Mouse (Mus musculus) MEL (cell line): ENCODE data around the gene Pkd2l1. TPM values are rescaled to one million over a fixed set of nuclear protein-coding genes. Genes with fewer than 3 reads are reported as not detected.

Experiments used
- DNase-seq: peaks from one replicate; pipeline ENCODE4 v3.0.0; 2011; ENCODE audit warnings: low read depth, low spot score
- H3K27ac ChIP-seq: 2 replicates; pipeline ENCODE4 v1.5.1; 2012; ENCODE audit warnings: low read depth, mild to moderate bottlenecking, control low read depth, low read length, moderate library complexity; ENCODE audit not compliant: control insufficient read depth
- H3K27me3 ChIP-seq, 2 experiments: fragments of 150-350 bp in 1 of 2; sonication (generic) in 1 of 2; 2 replicates each; pipeline ENCODE4 v1.6.1; 2012; ENCODE audit warnings: low read length in 2 of 2, mild to moderate bottlenecking in 2 of 2, improper control_type of control experiment in 1 of 2, moderate library complexity in 1 of 2; ENCODE audit not compliant: insufficient read depth in 2 of 2, control insufficient read depth in 1 of 2
- H3K36me3 ChIP-seq, 2 experiments: 2 replicates each; pipeline ENCODE4 v1.6.1; 2012 to 2014; ENCODE audit warnings: low read length in 2 of 2, improper control_type of control experiment in 1 of 2, inconsistent platforms in 1 of 2, mild to moderate bottlenecking in 1 of 2; ENCODE audit not compliant: insufficient read depth in 2 of 2, control insufficient read depth in 1 of 2
- H3K4me1 ChIP-seq, 2 experiments: fragments of 150-350 bp in 1 of 2; sonication (generic) in 1 of 2; 2 replicates each; pipeline ENCODE4 v1.6.1; 2012; ENCODE audit warnings: low read length in 2 of 2, improper control_type of control experiment in 1 of 2, mild to moderate bottlenecking in 1 of 2; ENCODE audit not compliant: insufficient read depth in 2 of 2, control insufficient read depth in 1 of 2
- H3K4me3 ChIP-seq, 2 experiments: fragments of 150-350 bp in 1 of 2; sonication (generic) in 1 of 2; 2 replicates each; pipeline ENCODE4 v1.5.1; 2012; ENCODE audit warnings: low read depth in 2 of 2, low read length in 2 of 2, mild to moderate bottlenecking in 2 of 2, moderate library complexity in 2 of 2, control low read depth in 1 of 2, improper control_type of control experiment in 1 of 2; ENCODE audit not compliant: control insufficient read depth in 1 of 2, insufficient read depth in 1 of 2
- H3K79me2 ChIP-seq: 2 replicates; pipeline ENCODE4 v1.6.1; 2012; ENCODE audit warnings: mild to moderate bottlenecking, low read length, moderate library complexity; ENCODE audit not compliant: control insufficient read depth, poor library complexity, insufficient read depth
- H3K9ac ChIP-seq: 2 replicates; pipeline ENCODE4 v1.6.1; 2012; ENCODE audit warnings: low read depth, mild to moderate bottlenecking, control low read depth, low read length, moderate library complexity; ENCODE audit not compliant: control insufficient read depth, poor library complexity, severe bottlenecking
- H3K9me3 ChIP-seq: fragments of 150-350 bp; sonication (generic); replicated peaks from 2 replicates; pipeline ENCODE4 v1.6.1; 2012; ENCODE audit warnings: mild to moderate bottlenecking, low read length, improper control_type of control experiment, moderate library complexity; ENCODE audit not compliant: insufficient read depth
- BHLHE40 ChIP-seq: IDR thresholded peaks from 2 replicates; pipeline ENCODE4 v1.6.1; 2012; ENCODE audit warnings: low read depth, mild to moderate bottlenecking, inconsistent platforms, low read length, improper control_type of control experiment, borderline replicate concordance
- CHD1 ChIP-seq: IDR thresholded peaks from 2 replicates; pipeline ENCODE4 v1.6.1; 2012; ENCODE audit warnings: low read depth, mild to moderate bottlenecking, inconsistent platforms, low read length, improper control_type of control experiment
- CHD2 ChIP-seq: IDR thresholded peaks from 2 replicates; pipeline ENCODE4 v1.6.1; 2011; ENCODE audit warnings: low read length, improper control_type of control experiment
- CTCF ChIP-seq, 3 experiments: IDR thresholded peaks in 2 of 3; conservative IDR thresholded peaks in 1 of 3; 2 replicates each; pipeline ENCODE4 v1.5.1; 2011 to 2012; ENCODE audit warnings: low read length in 3 of 3, low read depth in 2 of 3, mild to moderate bottlenecking in 2 of 3, improper control_type of control experiment in 1 of 3, inconsistent platforms in 1 of 3, mixed read lengths in 1 of 3, moderate library complexity in 1 of 3; ENCODE audit not compliant: control insufficient read depth in 1 of 3, insufficient read depth in 1 of 3, poor library complexity in 1 of 3, severe bottlenecking in 1 of 3
- E2F4 ChIP-seq: IDR thresholded peaks from 2 replicates; pipeline ENCODE4 v1.6.1; 2011; ENCODE audit warnings: low read depth, low read length, improper control_type of control experiment, borderline replicate concordance
- EP300 ChIP-seq, 2 experiments: IDR thresholded peaks; 2 replicates each; pipeline ENCODE4 v1.6.1; 2011; ENCODE audit warnings: improper control_type of control experiment in 2 of 2, low read length in 2 of 2, low read depth in 1 of 2, mild to moderate bottlenecking in 1 of 2
- ETS1 ChIP-seq: IDR thresholded peaks from 2 replicates; pipeline ENCODE4 v1.6.1; 2012; ENCODE audit warnings: low read depth, mild to moderate bottlenecking, inconsistent platforms, low read length, improper control_type of control experiment, moderate library complexity
- GATA1 ChIP-seq: IDR thresholded peaks from 2 replicates; pipeline ENCODE4 v1.6.1; 2011; ENCODE audit warnings: low read depth, low read length, improper control_type of control experiment
- HCFC1 ChIP-seq: IDR thresholded peaks from 2 replicates; pipeline ENCODE4 v1.6.1; 2012; ENCODE audit warnings: low read depth, mild to moderate bottlenecking, inconsistent platforms, low read length, improper control_type of control experiment, moderate library complexity
- JUND ChIP-seq: IDR thresholded peaks from 2 replicates; pipeline ENCODE4 v1.6.1; 2011; ENCODE audit warnings: low read depth, mild to moderate bottlenecking, improper control_type of control experiment, low read length
- KAT2A ChIP-seq: conservative IDR thresholded peaks from 2 replicates; pipeline ENCODE4 v1.6.1; 2012; ENCODE audit warnings: low read depth, low read length, improper control_type of control experiment, inconsistent platforms
- MAX ChIP-seq: IDR thresholded peaks from 2 replicates; pipeline ENCODE4 v1.6.1; 2011; ENCODE audit warnings: low read length, improper control_type of control experiment
- MAZ ChIP-seq: IDR thresholded peaks from 2 replicates; pipeline ENCODE4 v1.6.1; 2012; ENCODE audit warnings: low read depth, mild to moderate bottlenecking, inconsistent platforms, low read length, improper control_type of control experiment
- MEF2A ChIP-seq: IDR thresholded peaks from 2 replicates; pipeline ENCODE4 v1.6.1; 2014; ENCODE audit warnings: low read depth, mild to moderate bottlenecking, inconsistent platforms, low read length, improper control_type of control experiment; ENCODE audit not compliant: poor library complexity, insufficient replicate concordance, severe bottlenecking; ENCODE audit errors: extremely low read depth
- MXI1 ChIP-seq: IDR thresholded peaks from 2 replicates; pipeline ENCODE4 v1.6.1; 2011; ENCODE audit warnings: mild to moderate bottlenecking, low read depth, low read length, improper control_type of control experiment
- MYB ChIP-seq: IDR thresholded peaks from 2 replicates; pipeline ENCODE4 v1.6.1; 2011; ENCODE audit warnings: mild to moderate bottlenecking, low read depth, low read length, improper control_type of control experiment
- MYC ChIP-seq: IDR thresholded peaks from 2 replicates; pipeline ENCODE4 v1.6.1; 2011; ENCODE audit warnings: low read depth, mild to moderate bottlenecking, low read length, improper control_type of control experiment, moderate library complexity
- NELFE ChIP-seq: IDR thresholded peaks from 2 replicates; pipeline ENCODE4 v1.6.1; 2011; ENCODE audit warnings: low read depth, low read length, improper control_type of control experiment
- RCOR1 ChIP-seq: IDR thresholded peaks from 2 replicates; pipeline ENCODE4 v1.6.1; 2012; ENCODE audit warnings: low read depth, mild to moderate bottlenecking, inconsistent platforms, low read length, improper control_type of control experiment
- SIN3A ChIP-seq: IDR thresholded peaks from 2 replicates; pipeline ENCODE4 v1.6.1; 2012; ENCODE audit warnings: low read length, improper control_type of control experiment, inconsistent platforms
- SMC3 ChIP-seq: IDR thresholded peaks from 2 replicates; pipeline ENCODE4 v1.6.1; 2011; ENCODE audit warnings: low read depth, low read length, improper control_type of control experiment
- TAL1 ChIP-seq: IDR thresholded peaks from 2 replicates; pipeline ENCODE4 v1.6.1; 2012; ENCODE audit warnings: mild to moderate bottlenecking, inconsistent platforms, low read length, moderate library complexity, mixed read lengths
- TBP ChIP-seq: IDR thresholded peaks from 2 replicates; pipeline ENCODE4 v1.8.0; 2011; ENCODE audit warnings: low read depth, low read length, improper control_type of control experiment
- TCF12 ChIP-seq: IDR thresholded peaks from 2 replicates; pipeline ENCODE4 v1.6.1; 2014; ENCODE audit warnings: low read depth, mild to moderate bottlenecking, inconsistent platforms, low read length, improper control_type of control experiment, moderate library complexity
- USF2 ChIP-seq, 2 experiments: IDR thresholded peaks; 2 replicates each; pipeline ENCODE4 v1.6.1; 2011 to 2012; ENCODE audit warnings: improper control_type of control experiment in 2 of 2, low read length in 2 of 2, borderline replicate concordance in 1 of 2, inconsistent platforms in 1 of 2, low read depth in 1 of 2, mild to moderate bottlenecking in 1 of 2; ENCODE audit not compliant: insufficient read depth in 1 of 2
- ZC3H11A ChIP-seq: IDR thresholded peaks from 2 replicates; pipeline ENCODE4 v1.6.1; 2012; ENCODE audit warnings: low read depth, mild to moderate bottlenecking, inconsistent platforms, low read length, improper control_type of control experiment
- ZMIZ1 ChIP-seq: IDR thresholded peaks from 2 replicates; pipeline ENCODE4 v1.6.1; 2012; ENCODE audit warnings: low read depth, mild to moderate bottlenecking, inconsistent platforms, low read length, improper control_type of control experiment, moderate library complexity
- ZNF384 ChIP-seq: IDR thresholded peaks from 2 replicates; pipeline ENCODE4 v1.6.1; 2012; ENCODE audit warnings: low read depth, mild to moderate bottlenecking, inconsistent platforms, low read length, improper control_type of control experiment
- polyA plus RNA-seq, 2 experiments: library from polyadenylated mRNA; stranded (reverse) in 1 of 2; unstranded in 1 of 2; fragments of >175 nt in 1 of 2; fragments of >200 nt in 1 of 2; gene quantifications; 2 replicates each; pipeline versions ENCODE4 v1.2.1 to v1.2.4; 2012; ENCODE audit warnings: low replicate concordance in 2 of 2, low read depth in 1 of 2; ENCODE audit not compliant: insufficient read length in 2 of 2, insufficient read depth in 1 of 2, missing spikeins in 1 of 2
- total RNA-seq: library from RNA; depleted of rRNA; stranded (reverse); fragments of 300-350 nt; gene quantifications from 2 replicates; pipeline ENCODE4 v1.2.3, GENCODE M21; 2012

The Pkd2l1 gene
- total and polyA plus RNA-seq, 3 experiments, result not detected

GRCm38 (mm10) chr19:44135960-44136485 is 56.2 kb downstream of the Pkd2l1 start:
- peak overlapping the region; percentile 21; the same call in 1 of the 2 replicates for H3K9ac ChIP-seq
- DNase-seq, result no peak
- peak overlapping the region; percentile 0 to 40; a peak in 3 of 4 replicates for H3K4me3 ChIP-seq
- H3K9me3 ChIP-seq, result no peaks in the 10 kb centered on the region
- H3K79me2 ChIP-seq, result peaks cover 19% of the 10 kb centered on the region
- TF ChIP-seq ZMIZ1 (no peak), MXI1 (no peak), CHD2 (no peak)
- peaks cover 7 to 23% of the 10 kb centered on the region in 2 experiments for H3K36me3 ChIP-seq
- no peaks in the 10 kb centered on the region for H3K27me3 ChIP-seq
- H3K4me1 ChIP-seq, result peaks cover 0 to 18% of the 10 kb centered on the region in 2 experiments; a peak in 2 of 4 replicates
- no peak overlapping the region for H3K27ac ChIP-seq

- Histone ChIP-seq H3K9ac (peak within 1 kb of the TSS; percentile 78), H3K27me3 (no peaks in the 10 kb centered on the region), H3K36me3 (peaks cover 10 to 23% of the 10 kb centered on the region in 2 experiments), H3K4me3 (peak within 1 kb of the TSS; percentile 52 to 80), H3K4me1 (peaks cover 0 to 18% of the 10 kb centered on the region in 2 experiments; a peak in 2 of 4 replicates), H3K9me3 (no peaks in the 10 kb centered on the region), H3K79me2 (peaks cover 19% of the 10 kb centered on the region), H3K27ac (peak within 1 kb of the TSS; percentile 88)
- peak; percentile 96 for DNase-seq
- TF ChIP-seq MXI1, result peak; percentile 98
- TF ChIP-seq MEF2A, result no peak
- TF ChIP-seq MYC, result peak; percentile 97
- peak; percentile 94 for TF ChIP-seq MAX
- TF ChIP-seq SIN3A, result peak; percentile 78; the same call in 1 of the 2 replicates
- no peak for TF ChIP-seq BHLHE40
- TF ChIP-seq CHD2, result no peak
- peak; percentile 80 for TF ChIP-seq E2F4
- TF ChIP-seq HCFC1, result peak; percentile 90
- TF ChIP-seq MYB, result no peak
- TF ChIP-seq GATA1, result peak; percentile 13; the same call in 1 of the 2 replicates
- TF ChIP-seq CTCF (IDR thresholded peaks at IDR 0.05 in 2 of 3, conservative IDR thresholded peaks at IDR 0.05 in 1 of 3; ENCODE audit: control insufficient read depth in 1 of 3, insufficient read depth in 1 of 3, low read depth in 2 of 3, low read length in 3 of 3, poor library complexity in 1 of 3, severe bottlenecking in 1 of 3), result no peak
- no peak for TF ChIP-seq RCOR1
- peak; percentile 61; the same call in 1 of the 2 replicates for TF ChIP-seq CHD1
- 0 out of 2 replicates have a peak, but pooled peaks have one; percentile 17 for TF ChIP-seq MAZ
- TF ChIP-seq TAL1, result no peak
- no peak for TF ChIP-seq ZC3H11A
- no peak for TF ChIP-seq ZNF384
- peak; percentile 84 for TF ChIP-seq NELFE
- TF ChIP-seq ZMIZ1, result 0 out of 2 replicates have a peak, but pooled peaks have one; percentile 8
- no peak for TF ChIP-seq TCF12
- no peak for TF ChIP-seq ETS1
- no peak for TF ChIP-seq EP300 (IDR thresholded peaks at IDR 0.05; ENCODE audit: low read depth in 1 of 2, low read length in 2 of 2)
- no peak for TF ChIP-seq SMC3
- peak; percentile 25; the same call in 1 of the 2 replicates for TF ChIP-seq KAT2A
- peak; percentile 79 for TF ChIP-seq TBP
- TF ChIP-seq USF2 (IDR thresholded peaks at IDR 0.05; ENCODE audit: borderline replicate concordance in 1 of 2, insufficient read depth in 1 of 2, low read depth in 1 of 2, low read length in 2 of 2), result no peak
- TF ChIP-seq JUND, result no peak
These were observed 56.9 kb downstream of the Pkd2l1 start, which contains the start of gene Cwf19l1 for GRCm38 (mm10) chr19:44135072-44135959. TSS of gene Cwf19l1 (minus strand) at chr19:44135876.
